Mouse (Mus musculus) thymus, postnatal 10 days (tissue): Measurements from ENCODE around the gene Nxn.

ENCODE experiments used
- DNase-seq, 2 experiments: peaks; one replicate each; pipeline ENCODE4 v3.0.0; 2021; ENCODE audit warnings: low spot score in 2 of 2

Gene Nxn

DNA sequence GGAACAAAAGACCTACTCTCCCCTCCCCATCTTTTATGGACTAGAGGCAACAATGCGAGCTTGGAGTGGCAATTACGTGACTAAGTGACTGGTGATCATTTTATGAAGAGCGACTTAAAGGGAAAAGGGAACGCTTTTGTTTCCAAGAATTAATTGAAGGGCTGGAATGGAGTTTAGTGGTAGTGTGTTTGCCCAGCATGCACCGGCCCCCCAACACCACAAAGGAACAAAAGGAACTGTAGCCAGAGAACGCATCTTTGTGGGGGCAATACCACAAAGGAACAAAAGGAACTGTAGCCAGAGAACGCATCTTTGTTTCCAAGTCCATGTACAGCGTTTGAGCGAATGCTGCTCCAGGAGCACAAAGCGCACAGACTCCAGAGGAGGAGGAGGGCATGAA is 64.0 kb downstream of the Nxn start:
- DNase-seq = no peak

- DNase-seq = no peak
Observed at GRCm38 (mm10) chr11:76332240-76332639, 66.7 kb downstream of the Nxn start.

- DNase-seq = no peak
Observed at GRCm38 (mm10) chr11:76328522-76329290, 70.2 kb downstream of the Nxn start.

GRCm38 (mm10) chr11:76328084-76328483 is 70.9 kb downstream of the Nxn start:
- DNase-seq = no peak

GRCm38 (mm10) chr11:76326672-76327071 is 72.3 kb downstream of the Nxn start:
- no peak for DNase-seq

DNA sequence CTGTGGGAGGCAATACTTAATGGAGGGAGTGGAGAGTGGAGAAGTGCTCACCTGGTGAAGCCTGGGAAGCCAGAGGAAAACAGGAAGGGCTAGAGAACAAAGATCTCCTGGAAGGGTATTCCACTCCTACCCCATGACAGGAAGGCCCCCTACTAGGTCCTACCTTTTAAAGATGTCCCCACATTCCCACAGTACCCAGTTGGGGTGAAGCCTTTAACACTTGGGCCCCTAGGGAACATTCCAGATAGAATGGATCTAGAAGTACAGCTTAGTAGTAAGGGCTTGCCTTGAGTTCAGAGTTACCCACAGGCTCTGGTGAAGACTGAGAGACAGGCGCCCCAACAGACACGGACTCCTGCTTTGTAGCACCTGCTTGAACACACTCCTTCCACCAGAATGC is 72.9 kb downstream of the Nxn start:
- no peak for DNase-seq

GRCm38 (mm10) chr11:76324801-76325200 is 74.1 kb downstream of the Nxn start:
- no peak for DNase-seq

DNA sequence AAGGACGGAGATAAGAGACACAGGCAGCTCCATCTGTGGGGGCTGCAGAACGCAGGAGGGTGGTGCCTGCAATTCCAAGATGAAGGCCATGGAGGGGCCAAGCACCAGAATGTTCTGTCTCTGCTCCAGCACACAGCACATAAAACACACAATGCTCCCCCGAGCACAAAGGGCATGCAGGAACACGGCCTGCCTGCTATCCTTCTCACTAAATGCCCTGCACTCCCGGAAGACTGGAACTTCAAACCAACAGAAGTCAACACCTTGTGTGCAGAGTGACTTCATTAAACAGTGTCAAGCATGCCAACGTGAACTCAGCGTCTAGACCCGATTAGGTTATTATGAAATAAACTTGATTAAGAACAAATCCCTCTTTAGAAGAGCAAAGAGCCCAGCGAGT is 74.7 kb downstream of the Nxn start:
- no peak for DNase-seq

GRCm38 (mm10) chr11:76322939-76323338 is 76.0 kb downstream of the Nxn start:
- DNase-seq = no peak

GRCm38 (mm10) chr11:76322081-76322480 is 76.9 kb downstream of the Nxn start:
- no peak for DNase-seq

- no peak for DNase-seq
Observed at GRCm38 (mm10) chr11:76320475-76320874, 78.5 kb downstream of the Nxn start.

DNA sequence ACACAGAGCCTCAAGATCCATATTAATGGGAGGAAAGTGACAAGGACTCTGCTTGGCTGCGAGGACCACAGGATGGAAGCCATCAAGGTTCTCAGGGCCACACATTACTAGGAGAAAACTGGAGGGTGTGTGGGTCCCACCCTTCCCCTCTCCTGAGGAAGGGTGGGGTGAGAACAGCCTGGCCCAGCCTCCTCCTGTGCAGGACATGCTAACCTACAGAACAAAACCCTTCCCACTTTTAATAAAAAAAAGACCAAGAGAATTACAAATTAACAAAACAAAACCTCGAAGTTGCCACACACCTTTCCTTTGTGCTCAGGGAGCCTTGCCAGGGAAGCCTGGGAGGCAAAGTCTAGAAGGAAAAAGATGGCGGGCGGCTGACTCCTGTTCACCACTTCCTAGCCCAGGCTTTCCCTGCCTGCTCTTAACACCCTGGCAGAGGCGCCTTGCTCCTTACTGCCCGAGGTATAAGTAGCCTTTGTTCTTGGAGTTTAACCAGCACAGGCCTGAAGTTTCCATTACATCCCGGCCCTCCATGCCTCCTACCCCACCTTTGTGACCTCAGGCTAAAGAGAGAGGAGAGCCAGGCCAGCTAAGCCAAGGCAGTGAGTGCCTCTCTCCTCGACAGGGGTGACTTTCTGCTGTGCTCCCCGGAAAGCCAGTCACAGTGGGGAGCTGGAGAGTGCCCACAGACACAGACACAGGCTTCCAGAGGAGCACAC is 79.1 kb downstream of the Nxn start:
- DNase-seq = no peak

DNA sequence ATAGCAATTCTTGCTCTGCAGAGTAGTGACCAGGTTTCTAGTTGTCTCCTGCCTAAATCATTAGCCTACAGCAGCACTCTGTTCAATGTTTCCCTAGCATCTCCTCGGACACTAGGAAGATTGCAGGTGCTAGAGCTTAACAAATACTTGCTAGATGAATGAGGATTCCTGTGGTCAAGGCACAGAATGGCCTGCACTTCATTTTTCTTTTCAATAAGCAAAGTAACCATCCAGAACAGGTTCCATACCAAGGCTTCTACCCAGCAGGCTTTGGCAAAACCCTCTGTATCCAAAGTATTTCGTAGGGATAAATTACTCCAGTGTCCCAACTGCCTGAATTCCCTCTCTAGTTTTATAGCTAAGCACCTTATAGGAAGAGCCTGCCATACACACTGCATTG is 81.0 kb downstream of the Nxn start:
- DNase-seq = no peak

- no peak for DNase-seq
Observed at GRCm38 (mm10) chr11:76315785-76316444, 83.0 kb downstream of the Nxn start.

- DNase-seq = peak in 1 of 2 experiments; percentile 8
Observed at GRCm38 (mm10) chr11:76314741-76315140, 84.2 kb downstream of the Nxn start.

DNA sequence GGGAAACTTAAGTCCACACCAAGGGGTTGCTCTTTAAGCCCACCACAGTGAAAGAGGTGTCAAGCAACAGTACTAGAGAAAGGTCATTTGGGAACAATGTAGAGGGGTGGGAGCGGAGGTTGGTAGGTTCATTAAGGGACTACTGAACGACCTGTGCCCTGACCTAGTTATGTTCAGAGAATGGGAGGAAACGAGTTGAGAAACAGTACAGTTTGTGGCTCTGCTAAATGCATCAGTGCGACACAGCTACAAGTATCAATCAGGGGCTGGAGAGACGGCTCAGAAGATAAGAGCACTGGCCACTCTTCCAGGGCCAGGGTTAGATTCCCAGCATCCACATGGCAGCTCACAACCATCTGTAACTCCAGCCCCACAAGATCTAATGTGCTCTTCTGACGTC is 84.8 kb downstream of the Nxn start:
- DNase-seq = no peak

DNA sequence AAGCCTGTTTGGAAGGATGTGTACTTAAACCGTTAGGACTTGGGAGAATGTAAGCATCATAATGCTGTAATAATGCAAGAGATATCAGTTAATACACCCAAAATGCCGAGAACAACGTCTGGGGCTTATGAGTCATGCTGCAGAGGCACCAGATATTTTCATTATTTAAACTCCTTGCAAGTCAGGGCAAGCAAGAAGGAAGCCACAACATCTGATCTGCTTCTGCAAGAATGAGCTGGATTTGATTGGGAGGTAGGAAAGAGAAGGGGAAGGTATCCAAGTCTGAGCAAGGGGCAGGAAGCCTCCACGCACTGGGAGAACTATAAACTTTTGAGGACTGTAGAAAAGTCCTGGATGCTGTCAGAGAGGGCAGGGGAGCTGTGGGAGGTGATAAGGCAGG is 86.1 kb downstream of the Nxn start:
- no peak for DNase-seq

DNA sequence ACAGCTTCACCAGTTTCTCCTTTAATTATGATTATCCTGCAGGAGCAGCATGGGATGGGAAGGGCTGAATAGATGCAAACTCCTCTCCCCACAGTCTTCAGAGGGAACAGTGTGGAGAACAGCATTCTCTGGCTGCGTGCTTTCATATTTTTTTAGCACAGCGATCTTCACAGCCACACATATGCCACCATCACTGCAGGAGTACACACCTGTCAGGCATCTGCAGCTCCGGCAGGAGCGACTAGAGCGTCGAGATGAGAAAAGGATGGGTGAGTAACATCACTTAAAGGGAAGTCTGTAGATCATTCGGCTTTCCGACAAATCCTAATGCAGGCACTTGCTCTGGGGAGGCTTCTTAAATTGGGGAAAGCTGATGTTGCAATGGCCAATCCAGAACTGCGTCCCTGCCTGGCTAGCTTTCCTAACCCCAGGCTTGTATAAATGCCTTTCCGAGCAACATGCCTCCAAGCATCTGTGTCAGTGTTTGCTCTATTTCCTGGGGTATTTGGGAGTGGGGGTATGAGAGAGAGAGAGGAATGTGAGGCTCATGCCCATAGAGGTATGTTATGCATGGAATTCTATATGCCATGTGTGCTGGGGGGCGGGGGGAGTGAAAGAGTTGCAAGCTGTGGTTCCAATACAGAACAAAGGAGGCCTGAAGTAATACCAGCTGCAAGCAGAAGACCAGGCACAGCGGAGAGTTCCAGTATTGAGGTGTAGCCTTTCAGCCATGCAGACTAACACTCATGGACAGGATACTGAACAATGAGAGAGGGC is 87.5 kb downstream of the Nxn start:
- no peak for DNase-seq

DNA sequence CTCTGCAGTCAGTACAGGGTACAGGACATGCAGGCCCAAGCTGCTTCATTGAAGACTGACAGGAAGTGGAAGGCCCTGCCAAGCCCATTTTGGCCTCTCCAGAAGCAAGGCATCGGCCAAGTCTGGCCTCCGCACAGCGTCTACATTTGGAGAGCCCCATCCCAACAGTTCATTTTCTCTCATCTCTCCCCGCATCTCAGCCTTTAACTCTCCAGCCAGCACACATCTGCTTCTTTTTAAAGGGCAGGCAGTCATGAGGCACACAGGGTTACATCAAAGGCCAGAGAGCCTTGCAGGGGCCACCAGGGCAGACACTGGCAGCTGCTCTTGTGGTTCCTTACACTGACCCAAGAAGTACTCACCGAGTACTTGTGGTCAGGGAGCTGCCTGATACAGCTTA is 89.1 kb downstream of the Nxn start:
- no peak for DNase-seq

GRCm38 (mm10) chr11:76309072-76309471 is 89.9 kb downstream of the Nxn start:
- DNase-seq = no peak

DNA sequence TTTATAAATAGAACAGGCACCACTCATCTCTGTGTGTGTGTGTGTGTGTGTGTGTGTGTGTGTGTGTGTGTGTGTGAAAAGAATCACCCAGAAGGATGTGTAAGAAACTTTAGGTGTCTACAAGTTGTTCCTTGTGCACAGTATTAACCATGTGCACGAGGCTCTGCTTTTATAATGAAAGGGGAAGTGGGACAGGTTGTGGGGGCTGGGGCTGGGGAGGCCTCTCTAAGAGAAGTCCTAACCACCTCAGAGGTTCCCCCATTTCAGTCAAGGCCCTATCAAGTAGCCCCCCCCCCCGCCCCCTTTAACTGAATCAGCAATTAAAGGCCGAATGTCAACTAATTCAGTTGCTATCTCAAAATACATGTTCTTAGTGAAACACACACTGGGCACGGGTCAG is 92.2 kb downstream of the Nxn start:
- DNase-seq = no peak

DNA sequence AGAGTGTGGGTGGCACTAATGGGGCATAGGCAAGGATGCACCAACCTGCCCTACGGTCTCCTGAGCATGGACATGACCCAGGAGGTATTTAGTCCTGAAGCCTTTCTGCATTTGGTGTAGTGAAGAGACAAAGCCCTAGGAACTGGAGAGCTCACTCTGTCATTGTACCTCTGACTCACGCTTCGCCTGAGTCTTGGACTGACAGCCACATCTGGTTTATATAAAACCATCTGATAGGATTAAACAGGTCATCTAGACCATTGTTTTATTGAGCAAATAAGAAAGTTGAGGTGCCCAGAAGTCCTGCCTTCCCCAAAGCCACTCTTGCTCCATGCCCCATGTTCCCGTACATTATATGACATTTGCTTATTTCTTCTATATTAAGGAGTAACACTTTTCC is 93.4 kb downstream of the Nxn start:
- no peak for DNase-seq
